Mouse (Mus musculus): ENCODE results near the gene Gm9837. TPM values are rescaled to one million over a fixed set of nuclear protein-coding genes. Genes with fewer than 3 reads are reported as not detected.

Gm9837 gene
- total and polyA plus RNA-seq, 3 experiments = not detected

DNA sequence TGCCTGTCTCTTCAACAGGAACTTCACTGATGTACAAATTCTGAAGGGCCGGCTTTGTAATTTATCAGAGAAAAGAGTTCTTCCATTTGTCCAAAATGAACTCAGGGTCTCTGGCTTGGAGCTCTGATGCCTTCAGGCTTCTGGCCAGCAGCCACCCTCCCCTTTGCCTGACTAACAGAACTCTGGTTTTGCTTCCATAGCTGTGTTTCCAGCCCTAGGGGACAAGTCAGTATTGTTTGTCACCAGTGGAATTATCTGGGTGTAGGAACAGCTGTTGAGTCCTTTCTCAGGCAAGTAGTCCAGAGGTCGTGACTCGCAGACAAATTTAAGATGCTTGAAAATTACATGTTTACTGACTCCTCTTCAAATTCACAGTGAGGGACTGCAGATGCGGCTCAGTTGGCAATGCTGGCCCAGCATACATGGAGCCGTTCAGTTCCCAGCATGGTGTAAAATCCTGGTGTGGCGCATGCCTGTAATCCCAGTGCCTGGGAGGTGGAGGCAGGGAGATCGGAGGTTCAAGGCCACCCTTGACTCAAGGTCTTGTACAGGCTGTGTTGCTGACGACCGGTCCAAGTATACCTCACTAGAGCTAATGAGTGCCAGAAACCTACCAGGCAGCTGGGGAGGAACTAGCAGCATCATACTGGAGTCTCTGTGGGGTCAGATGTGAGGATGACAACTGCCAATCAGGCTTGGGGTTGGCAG lies 37.0 kb upstream of the Gm9837 start:
- in situ Hi-C loops (cut with MboI; ENCODE audit: low pct_ligation_motif_present, low pct_unique_long_range_greater_than_20kb, low sequenced_read_pairs) = no loop called here
- peak overlapping the region; percentile 18; the same call in 1 of the 2 replicates for H3K9ac ChIP-seq (ENCODE audit: insufficient read depth, low read depth)
- no peak overlapping the region for H3K4me3 ChIP-seq (replicated peaks in 1 of 3; ENCODE audit: low read depth in 2 of 3, low read length in 2 of 3, poor library complexity in 1 of 3)
- H3K4me2 ChIP-seq (ENCODE audit: insufficient read depth, low read depth, poor library complexity, severe bottlenecking) = no peak overlapping the region
- peaks cover 33 to 65% of the 10 kb centered on the region in 2 experiments for H3K4me1 ChIP-seq (ENCODE audit: control insufficient read depth in 1 of 2, insufficient read depth in 2 of 2)
- DNase-seq (ENCODE audit: extremely low read depth) = no peak
- H3K27me3 ChIP-seq (replicated peaks) = no peaks in the 10 kb centered on the region
- peak overlapping the region; percentile 29; the same call in 1 of the 2 replicates for H3K27ac ChIP-seq (ENCODE audit: insufficient read depth, low read depth)
- H3K36me3 ChIP-seq (replicated peaks in 1 of 2; ENCODE audit: control insufficient read depth in 1 of 2, insufficient read depth in 1 of 2, low read length in 1 of 2) = no peaks in the 10 kb centered on the region
- dilution Hi-C loops (cut with MboI; ENCODE audit: extremely low pct_ligation_motif_present, extremely low pct_unique_long_range_greater_than_20kb, low sequenced_read_pairs) = no loop called here
- no peaks in the 10 kb centered on the region for H3K79me2 ChIP-seq (replicated peaks; ENCODE audit: control insufficient read depth, extremely low read depth, insufficient read depth, poor library complexity, severe bottlenecking)
- no peak for TF ChIP-seq E2F4 (IDR thresholded peaks at IDR 0.05; ENCODE audit: insufficient replicate concordance, low read depth, low read length)
- no peak for TF ChIP-seq NRF1 (IDR thresholded peaks at IDR 0.05; ENCODE audit: low read depth, low read length)
- TF ChIP-seq EP300 (IDR thresholded peaks at IDR 0.05; ENCODE audit: low read length) = no peak
- TF ChIP-seq CHD2 (IDR thresholded peaks at IDR 0.05; ENCODE audit: low read length) = no peak
- TF ChIP-seq JUN (IDR thresholded peaks at IDR 0.05; ENCODE audit: insufficient read depth, low read depth, low read length) = no peak
- TF ChIP-seq ZKSCAN1 (IDR thresholded peaks at IDR 0.05; ENCODE audit: borderline replicate concordance, low read depth, low read length) = no peak
- no peak for TF ChIP-seq ETS1 (conservative IDR thresholded peaks at IDR 0.05; ENCODE audit: low read depth, low read length)
- TF ChIP-seq KAT2A (IDR thresholded peaks at IDR 0.05; ENCODE audit: insufficient replicate concordance, low read length) = no peak
- TF ChIP-seq RAD21 (IDR thresholded peaks at IDR 0.05; ENCODE audit: low read depth, low read length) = no peak
- no peak for TF ChIP-seq BHLHE40 (IDR thresholded peaks at IDR 0.05; ENCODE audit: low read depth, low read length)
- TF ChIP-seq MAZ (IDR thresholded peaks at IDR 0.05; ENCODE audit: low read depth, low read length) = no peak
- no peak for TF ChIP-seq UBTF (IDR thresholded peaks at IDR 0.05; ENCODE audit: low read depth, low read length)
- no peak for TF ChIP-seq IRF4 (IDR thresholded peaks at IDR 0.05; ENCODE audit: low read depth, low read length)
- no peak for TF ChIP-seq MYC (IDR thresholded peaks at IDR 0.05; ENCODE audit: low read depth, low read length)
- TF ChIP-seq CTCF (conservative IDR thresholded peaks at IDR 0.05 in 1 of 2, IDR thresholded peaks at IDR 0.05 in 1 of 2; ENCODE audit: low read depth in 2 of 2, low read length in 2 of 2) = no peak
- no peaks in the 10 kb centered on the region for H3K9me3 ChIP-seq (replicated peaks; ENCODE audit: low read length)

DNA sequence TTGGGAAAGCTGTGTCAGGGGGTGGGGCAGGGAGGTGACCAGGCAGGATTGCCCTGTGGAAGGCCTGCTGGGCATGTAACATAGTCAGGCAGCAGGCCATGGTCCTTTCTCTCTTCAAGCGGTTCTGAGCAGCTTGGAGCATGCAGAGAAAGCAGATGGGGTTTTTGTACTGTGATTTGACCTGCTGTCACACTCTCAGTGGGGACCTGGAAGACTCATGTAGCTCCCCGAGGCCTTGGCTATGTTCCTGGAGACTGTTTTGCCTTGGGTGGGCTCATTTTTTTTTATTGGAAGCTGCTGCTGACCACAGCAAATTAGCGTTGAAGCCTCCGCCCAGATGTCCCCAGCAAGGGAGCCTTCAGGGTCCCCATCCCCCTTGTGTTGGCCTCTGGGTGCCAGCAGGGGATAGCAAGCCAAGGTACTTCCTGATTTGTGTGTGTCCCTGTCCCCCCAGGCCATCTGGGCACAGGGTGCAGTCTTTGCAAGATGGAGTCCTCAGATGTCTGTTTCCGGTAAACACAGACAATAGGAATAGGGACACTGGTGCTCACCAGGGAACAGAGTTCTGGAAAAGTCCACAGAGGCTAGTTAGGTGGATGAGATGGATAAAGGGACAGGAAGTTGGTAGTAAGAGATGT lies 34.9 kb upstream of the Gm9837 start:
- Histone ChIP-seq H3K4me1 (ENCODE audit: control insufficient read depth in 1 of 2, insufficient read depth in 2 of 2) (peaks cover 36 to 79% of the 10 kb centered on the region in 2 experiments), H3K4me3 (replicated peaks in 1 of 3; ENCODE audit: low read depth in 2 of 3, low read length in 2 of 3, poor library complexity in 1 of 3) (no peak overlapping the region), H3K36me3 (replicated peaks in 1 of 2; ENCODE audit: control insufficient read depth in 1 of 2, insufficient read depth in 1 of 2, low read length in 1 of 2) (no peaks in the 10 kb centered on the region), H3K4me2 (ENCODE audit: insufficient read depth, low read depth, poor library complexity, severe bottlenecking) (no peak overlapping the region), H3K79me2 (replicated peaks; ENCODE audit: control insufficient read depth, extremely low read depth, insufficient read depth, poor library complexity, severe bottlenecking) (no peaks in the 10 kb centered on the region), H3K27ac (ENCODE audit: insufficient read depth, low read depth) (no peak overlapping the region), H3K9me3 (replicated peaks; ENCODE audit: low read length) (no peaks in the 10 kb centered on the region), H3K9ac (ENCODE audit: insufficient read depth, low read depth) (no peak overlapping the region), H3K27me3 (replicated peaks) (no peaks in the 10 kb centered on the region)
- in situ Hi-C loops (cut with MboI; ENCODE audit: low pct_ligation_motif_present, low pct_unique_long_range_greater_than_20kb, low sequenced_read_pairs) = no loop called here
- DNase-seq (ENCODE audit: extremely low read depth) = no peak
- TF ChIP-seq SMC3 (IDR thresholded peaks at IDR 0.05; ENCODE audit: low read depth, low read length) (no peak), ZC3H11A (IDR thresholded peaks at IDR 0.05; ENCODE audit: low read depth, low read length) (no peak), USF1 (IDR thresholded peaks at IDR 0.05; ENCODE audit: low read depth, low read length) (no peak), E2F4 (IDR thresholded peaks at IDR 0.05; ENCODE audit: insufficient replicate concordance, low read depth, low read length) (no peak), CHD1 (IDR thresholded peaks at IDR 0.05; ENCODE audit: low read depth, low read length) (no peak), MYC (IDR thresholded peaks at IDR 0.05; ENCODE audit: low read depth, low read length) (no peak), ZKSCAN1 (IDR thresholded peaks at IDR 0.05; ENCODE audit: borderline replicate concordance, low read depth, low read length) (no peak), TCF12 (IDR thresholded peaks at IDR 0.05; ENCODE audit: low read depth, low read length) (no peak)
- dilution Hi-C loops (cut with MboI; ENCODE audit: extremely low pct_ligation_motif_present, extremely low pct_unique_long_range_greater_than_20kb, low sequenced_read_pairs) = no loop called here

All from CH12.LX (cell line).